Mouse (Mus musculus): ENCODE data around the gene Rnf145. TPM values are rescaled to one million over a fixed set of nuclear protein-coding genes. Genes with fewer than 3 reads are reported as not detected.
A peak's percentile ranks its signal among the peaks of the same experiment; 100 is the strongest.

The Rnf145 gene
- total RNA-seq, 2 experiments from 2014 or later = 41.5 to 55.1 TPM

GRCm38 (mm10) chr11:44530867-44531266 lies 12.1 kb downstream of the Rnf145 start:
- no peak for ATAC-seq (replicated peaks; ENCODE audit: low FRiP score, low TSS enrichment, poor library complexity, severe bottlenecking)

DNA sequence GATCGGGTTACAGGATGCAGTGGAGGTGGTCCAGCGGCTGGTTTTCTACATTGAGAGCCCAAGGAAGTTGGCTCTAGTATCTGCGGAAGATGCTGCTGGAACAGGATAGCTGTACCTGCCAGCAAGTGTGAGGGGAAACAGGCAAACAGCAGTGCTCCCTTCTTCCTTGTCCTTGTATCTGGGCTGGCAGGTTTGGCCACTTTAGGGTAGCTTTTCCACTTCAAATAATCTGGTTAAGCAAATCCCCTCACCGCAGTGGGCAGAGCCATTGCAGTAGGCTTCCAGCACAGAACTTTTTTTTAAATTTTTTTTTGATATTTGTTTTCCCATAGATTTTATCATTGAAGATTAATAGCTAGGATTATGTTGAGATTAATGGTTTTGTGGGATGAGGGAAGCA lies 12.9 kb downstream of the Rnf145 start:
- no peak for ATAC-seq (replicated peaks; ENCODE audit: low FRiP score, low TSS enrichment, poor library complexity, severe bottlenecking)

GRCm38 (mm10) chr11:44532846-44533781 lies 14.3 kb downstream of the Rnf145 start:
- ATAC-seq (replicated peaks; ENCODE audit: low FRiP score, low TSS enrichment, poor library complexity, severe bottlenecking) = no peak

GRCm38 (mm10) chr11:44534999-44535750 lies 16.4 kb downstream of the Rnf145 start:
- peak; percentile 30; the same call in 1 of the 2 replicates for ATAC-seq (replicated peaks; ENCODE audit: low FRiP score, low TSS enrichment, poor library complexity, severe bottlenecking)

GRCm38 (mm10) chr11:44537403-44537802 lies 18.6 kb downstream of the Rnf145 start:
- ATAC-seq (replicated peaks; ENCODE audit: low FRiP score, low TSS enrichment, poor library complexity, severe bottlenecking) = no peak

DNA sequence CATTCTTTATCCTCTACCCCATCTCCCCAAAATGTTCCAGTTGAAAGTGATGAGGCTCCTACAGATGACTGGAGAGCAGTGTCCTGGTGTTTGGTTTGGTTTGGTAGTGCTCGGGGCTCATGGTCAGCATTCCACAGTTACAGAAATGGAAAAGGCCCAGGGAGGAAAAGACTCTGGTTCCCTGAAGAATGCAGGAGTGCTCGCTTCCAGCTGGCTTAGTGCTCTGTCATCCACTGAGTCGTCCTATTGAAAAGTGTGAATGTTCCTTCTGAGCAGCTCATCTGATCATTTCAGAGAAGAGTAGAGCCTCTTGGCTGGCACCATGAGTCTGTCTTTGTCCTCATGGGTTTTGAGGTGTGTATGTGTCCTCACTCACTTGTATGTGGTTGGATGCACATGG lies 19.3 kb downstream of the Rnf145 start:
- no peak for ATAC-seq (replicated peaks; ENCODE audit: low FRiP score, low TSS enrichment, poor library complexity, severe bottlenecking)

GRCm38 (mm10) chr11:44538501-44539290 lies 19.9 kb downstream of the Rnf145 start:
- ATAC-seq (replicated peaks; ENCODE audit: low FRiP score, low TSS enrichment, poor library complexity, severe bottlenecking) = no peak

DNA sequence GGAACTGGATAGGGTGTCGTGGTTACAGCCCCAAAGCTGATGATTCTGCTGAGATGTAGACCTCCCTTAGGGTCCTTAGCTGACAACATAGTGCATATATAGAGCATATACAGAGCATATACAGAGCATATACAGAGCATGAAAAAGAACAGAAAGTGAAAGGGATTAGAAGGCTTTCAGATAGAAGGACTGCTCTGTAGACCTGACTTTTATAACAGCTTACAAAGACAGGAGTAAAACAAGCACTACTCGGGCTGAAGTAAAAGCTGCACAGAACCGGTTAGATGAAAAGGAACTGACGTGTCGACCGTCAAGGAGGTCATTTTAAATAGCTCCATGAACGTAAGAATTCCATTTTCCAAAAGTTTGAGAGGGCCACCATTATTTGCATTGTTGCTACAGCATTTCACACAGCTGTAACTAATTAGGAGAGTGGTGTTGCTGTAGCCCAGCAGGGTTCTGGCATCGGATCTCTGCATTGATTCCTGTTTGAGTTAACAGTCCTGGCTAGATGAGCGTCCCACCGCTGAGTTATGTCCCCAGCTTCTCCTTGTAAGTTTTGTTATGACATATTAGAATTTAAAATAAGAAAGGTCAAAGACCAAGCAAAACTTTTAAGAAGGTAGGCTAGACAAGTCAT lies 20.6 kb downstream of the Rnf145 start:
- no peak for ATAC-seq (replicated peaks; ENCODE audit: low FRiP score, low TSS enrichment, poor library complexity, severe bottlenecking)

DNA sequence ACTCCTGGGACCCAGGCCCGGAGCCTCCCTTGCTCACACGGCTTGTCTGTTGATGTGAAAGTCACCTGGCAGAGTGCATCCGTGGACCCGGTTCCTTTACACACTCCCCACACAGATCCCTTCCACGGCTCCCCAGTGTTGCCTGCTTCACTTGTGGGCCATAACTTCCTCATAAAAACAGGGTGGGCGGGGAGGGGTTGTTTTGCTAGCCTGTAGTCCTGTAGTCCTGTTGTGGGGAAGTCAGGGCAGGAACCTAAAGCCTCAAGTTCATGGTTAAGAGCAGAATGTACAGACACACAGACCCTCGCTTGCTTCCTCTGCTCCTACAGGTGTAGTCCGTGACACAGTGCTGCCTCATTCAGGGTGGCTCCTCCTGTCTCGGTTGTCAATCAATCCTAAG lies 21.5 kb downstream of the Rnf145 start:
- no peak for ATAC-seq (replicated peaks; ENCODE audit: low FRiP score, low TSS enrichment, poor library complexity, severe bottlenecking)

DNA sequence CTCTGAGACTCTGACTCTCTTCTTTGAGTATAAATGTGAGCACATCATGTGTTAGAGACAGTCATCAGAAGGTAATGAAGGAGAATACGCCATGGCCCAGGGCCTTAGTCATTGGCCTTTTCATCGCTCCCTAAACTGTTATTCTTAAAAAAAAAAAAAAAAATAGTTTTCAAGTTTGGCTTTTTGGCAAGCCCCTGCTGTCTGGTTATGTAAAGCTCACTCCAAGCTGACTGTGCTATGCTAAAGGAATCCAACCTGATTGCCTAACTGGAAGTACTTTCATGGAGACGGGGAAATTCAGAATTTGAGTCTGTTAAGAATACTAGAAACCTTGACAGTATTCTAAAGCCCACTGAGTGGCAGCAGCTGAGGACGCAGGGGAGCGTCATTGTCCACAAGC lies 22.5 kb downstream of the Rnf145 start:
- no peak for ATAC-seq (replicated peaks; ENCODE audit: low FRiP score, low TSS enrichment, poor library complexity, severe bottlenecking)

DNA sequence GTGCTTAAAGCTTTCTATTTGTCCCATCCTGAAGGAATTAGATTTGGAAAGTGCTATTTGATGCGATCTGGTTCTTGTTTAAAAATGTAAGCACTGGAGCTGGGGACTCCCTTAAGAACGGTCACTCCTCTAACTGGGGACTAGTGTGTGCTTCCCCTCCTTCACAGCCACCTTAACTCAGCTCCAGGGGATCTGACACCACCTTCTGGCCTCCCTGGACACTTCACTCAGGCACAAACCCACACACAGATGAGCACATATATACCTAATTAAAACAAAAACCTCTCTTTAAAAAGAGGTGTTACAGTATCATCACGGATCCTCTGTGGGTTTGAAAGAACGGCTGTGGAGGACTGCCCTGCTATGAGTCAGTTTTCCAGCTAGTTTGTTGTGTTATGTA lies 23.0 kb downstream of the Rnf145 start:
- no peak for ATAC-seq (replicated peaks; ENCODE audit: low FRiP score, low TSS enrichment, poor library complexity, severe bottlenecking)

GRCm38 (mm10) chr11:44543593-44543992 lies 24.8 kb downstream of the Rnf145 start:
- no peak for ATAC-seq (replicated peaks; ENCODE audit: low FRiP score, low TSS enrichment, poor library complexity, severe bottlenecking)

- ATAC-seq (replicated peaks; ENCODE audit: low FRiP score, low TSS enrichment, poor library complexity, severe bottlenecking) = no peak
Observed at GRCm38 (mm10) chr11:44543996-44544395, 25.2 kb downstream of the Rnf145 start.

- ATAC-seq (replicated peaks; ENCODE audit: low FRiP score, low TSS enrichment, poor library complexity, severe bottlenecking) = no peak
Observed at GRCm38 (mm10) chr11:44545181-44545580, 26.4 kb downstream of the Rnf145 start.

DNA sequence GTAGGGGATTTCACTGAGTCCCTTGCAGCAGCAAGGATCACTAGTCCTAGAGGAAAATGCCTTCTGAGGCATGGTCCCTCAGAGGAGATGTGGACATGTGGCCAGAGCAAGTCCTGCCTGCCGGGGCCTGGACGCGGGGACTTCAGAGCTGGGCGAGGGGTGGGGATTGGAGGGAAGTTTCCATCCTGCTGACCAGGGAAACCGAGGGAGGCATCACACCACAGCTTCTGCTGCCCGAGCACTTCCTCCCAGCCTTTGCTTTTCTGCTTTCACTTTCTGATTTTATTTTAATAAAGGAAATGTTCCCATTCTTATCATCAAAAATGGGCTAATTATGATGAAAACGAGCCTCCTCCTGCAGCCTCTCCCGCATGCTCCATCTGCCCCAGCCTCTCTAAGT lies 27.5 kb downstream of the Rnf145 start:
- no peak for ATAC-seq (replicated peaks; ENCODE audit: low FRiP score, low TSS enrichment, poor library complexity, severe bottlenecking)

DNA sequence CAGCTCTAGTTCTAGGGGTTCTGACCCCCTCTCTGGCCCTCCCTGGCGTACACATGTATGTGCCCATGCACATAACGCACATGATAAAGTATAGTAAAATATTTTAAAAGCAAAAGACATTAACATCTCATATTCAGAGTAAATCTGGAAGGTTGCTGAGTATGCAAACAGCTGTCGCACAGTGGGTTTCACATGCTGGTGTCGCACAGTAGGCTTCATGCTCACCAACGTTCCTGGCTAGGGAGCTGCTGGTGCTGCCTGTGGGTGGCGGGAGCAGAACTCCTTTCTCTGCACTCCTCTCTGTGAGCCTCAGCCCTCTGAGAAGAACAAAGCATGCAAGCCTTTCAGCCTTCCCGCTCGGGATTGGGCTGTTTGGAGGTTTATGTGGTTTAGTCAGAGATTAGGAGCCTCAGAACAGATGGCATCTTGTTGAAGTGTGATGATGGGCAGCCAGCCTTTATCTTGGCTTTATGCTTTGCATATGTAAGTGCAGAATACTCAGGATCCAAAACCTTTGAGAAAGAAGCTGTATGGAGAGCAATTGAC lies 29.0 kb downstream of the Rnf145 start:
- no peak for ATAC-seq (replicated peaks; ENCODE audit: low FRiP score, low TSS enrichment, poor library complexity, severe bottlenecking)

GRCm38 (mm10) chr11:44548816-44549215 lies 30.1 kb downstream of the Rnf145 start:
- no peak for ATAC-seq (replicated peaks; ENCODE audit: low FRiP score, low TSS enrichment, poor library complexity, severe bottlenecking)

DNA sequence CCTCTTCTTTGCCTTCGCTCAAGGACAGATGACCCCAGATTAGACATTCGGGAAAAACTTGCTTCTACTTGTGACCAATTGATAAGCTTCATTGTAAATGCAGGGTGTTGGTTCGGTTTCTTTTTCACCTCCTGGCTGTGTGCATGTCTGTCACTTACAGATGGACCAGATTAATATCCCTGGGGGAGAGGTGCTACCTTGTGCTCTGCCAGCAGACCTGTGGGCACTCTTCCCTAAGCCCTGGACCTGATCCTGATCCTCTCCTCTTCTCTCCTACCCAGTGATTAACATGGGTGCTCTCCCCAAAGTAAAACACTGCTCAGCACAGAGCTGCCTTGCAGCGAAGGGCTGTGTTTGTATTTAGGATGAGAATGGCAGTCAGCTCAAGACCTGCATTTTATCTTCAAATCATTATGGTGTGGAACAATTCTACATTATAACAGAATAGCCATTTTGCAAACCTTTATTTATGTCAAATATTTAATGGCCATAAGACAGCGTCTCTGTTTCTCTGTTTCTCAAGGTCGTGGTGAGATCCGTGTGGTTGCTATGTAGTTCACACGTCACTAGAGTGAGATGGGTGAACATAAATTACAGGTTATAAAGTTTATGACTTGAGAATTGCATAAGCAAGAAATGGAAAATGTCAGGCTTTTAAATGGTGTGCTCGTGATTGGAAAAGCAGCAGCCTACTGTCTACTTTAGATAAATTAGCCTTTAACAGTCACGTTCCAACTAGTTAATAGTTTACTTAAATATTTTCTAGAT lies 30.9 kb downstream of the Rnf145 start:
- no peak for ATAC-seq (replicated peaks; ENCODE audit: low FRiP score, low TSS enrichment, poor library complexity, severe bottlenecking)
